Mouse (Mus musculus) gastrocnemius, postnatal 25 days (tissue): ENCODE measurements around the gene Adss. TPM values are rescaled to one million over a fixed set of nuclear protein-coding genes. Genes with fewer than 3 reads are reported as not detected.
"Not testable (repeated sequence)": the region's sequence is repeated elsewhere in the genome, so short reads cannot be mapped to it uniquely, and the experiment has no call there.

ENCODE experiments used
- DNase-seq: peaks from one replicate; pipeline ENCODE4 v3.0.0; 2022
- long read RNA-seq, 2 experiments: library from polyadenylated mRNA; stranded (forward); transcript quantifications; one replicate each; pipeline ENCODE4 v2.0.0; 2021
- total RNA-seq, 2 experiments: library from RNA; stranded (reverse); gene quantifications; 1 replicate in 1 of 2; 2 replicates in 1 of 2; pipeline ENCODE4 v1.2.3; 2021

Adss gene
- 1 to 10 TPM; 8.4 to 8.8 TPM for total RNA-seq
- long read RNA-seq, experiment 1, partial matches to known transcripts = 0 of 2 reads
- long read RNA-seq, experiment 1, other reads (novel, unspliced or antisense) = 2 of 2 reads
- long read RNA-seq, experiment 2, transcript Adss-201 (13 exons, 2,771 nt) = major isoform, 11 of 17 reads
- long read RNA-seq, experiment 2, partial matches to known transcripts = 0 of 17 reads
- long read RNA-seq, experiment 2, other reads (novel, unspliced or antisense) = 6 of 17 reads

DNA sequence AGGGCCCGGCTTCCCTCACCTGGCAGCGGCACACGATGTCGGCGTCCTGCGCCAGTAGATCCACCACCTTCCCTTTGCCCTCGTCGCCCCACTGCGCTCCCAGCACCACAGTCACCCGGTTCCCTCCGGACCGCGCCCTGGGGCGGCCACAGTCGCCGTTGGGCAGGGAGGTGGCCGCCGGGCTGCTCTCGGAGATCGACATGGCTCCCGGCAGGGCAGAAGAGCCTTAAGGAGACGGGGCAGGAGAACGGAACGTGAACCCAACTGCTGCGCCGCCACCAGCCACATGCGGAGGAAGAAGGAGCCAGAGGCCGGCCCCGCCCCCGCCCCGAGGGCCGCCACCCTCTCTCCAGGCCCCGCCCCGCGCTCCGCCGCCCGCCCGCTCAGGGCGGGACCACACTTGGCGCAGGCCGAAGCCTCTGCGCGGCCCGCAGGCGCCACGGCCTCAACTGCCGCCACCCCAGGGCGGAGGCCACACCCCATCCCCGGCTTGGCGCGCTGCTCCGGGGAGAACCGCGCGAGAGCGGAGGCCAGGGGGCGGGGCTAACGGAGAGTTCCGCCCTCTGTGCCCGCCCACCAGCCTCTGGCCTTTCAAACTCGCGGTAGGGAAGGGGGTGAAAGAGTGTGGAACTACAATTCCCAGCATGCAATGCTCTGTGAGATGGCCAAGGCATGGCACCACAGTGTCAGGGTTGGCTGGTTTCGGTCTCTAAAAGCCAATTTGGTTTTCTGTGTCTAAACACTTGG lies at the start of gene Adss:
Gene Adss, minus strand, starts transcription at position 319 of the 747 bp plus-strand sequence.
- peak; percentile 100 for DNase-seq

DNA sequence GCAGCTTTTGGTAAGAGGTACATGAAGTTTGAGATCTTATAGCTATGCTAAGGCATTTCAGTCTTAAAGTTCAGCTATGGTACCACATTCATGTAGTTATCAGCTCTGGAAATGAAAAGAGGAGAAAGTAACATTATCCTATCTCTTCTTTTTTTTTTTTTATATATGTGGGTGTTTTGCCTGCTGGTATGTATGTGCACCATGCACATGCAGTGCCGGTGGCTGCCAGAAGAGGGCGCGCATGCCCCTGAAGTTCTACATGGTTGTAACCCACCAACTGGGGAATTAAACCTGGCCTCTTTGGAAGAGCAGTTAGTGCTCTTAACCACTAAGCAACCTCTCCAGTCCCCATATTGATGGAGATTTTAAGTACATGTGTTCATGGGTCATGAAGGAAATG lies 49.5 kb upstream of the Adss start:
- DNase-seq = not testable (repeated sequence)

DNA sequence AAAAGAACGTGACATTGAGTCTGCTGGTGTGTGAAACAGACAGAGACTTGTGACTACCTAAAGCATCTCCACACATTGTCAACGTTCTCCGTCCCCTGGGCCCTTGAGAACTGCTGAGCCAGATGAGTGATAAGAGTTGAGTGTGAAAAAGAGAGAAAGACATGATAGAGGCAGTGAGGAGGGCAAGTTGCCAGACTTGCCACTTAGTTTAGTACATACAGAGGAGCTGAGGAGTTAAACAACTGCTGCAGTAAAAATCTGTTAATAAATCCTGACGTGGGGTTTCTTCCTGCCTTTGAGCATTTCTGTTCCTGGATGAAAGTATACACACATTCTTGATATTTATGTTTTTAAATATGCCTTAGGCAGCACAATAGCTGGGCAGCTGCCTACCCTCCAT lies 31.5 kb upstream of the Adss start:
- DNase-seq = not testable (repeated sequence)

DNA sequence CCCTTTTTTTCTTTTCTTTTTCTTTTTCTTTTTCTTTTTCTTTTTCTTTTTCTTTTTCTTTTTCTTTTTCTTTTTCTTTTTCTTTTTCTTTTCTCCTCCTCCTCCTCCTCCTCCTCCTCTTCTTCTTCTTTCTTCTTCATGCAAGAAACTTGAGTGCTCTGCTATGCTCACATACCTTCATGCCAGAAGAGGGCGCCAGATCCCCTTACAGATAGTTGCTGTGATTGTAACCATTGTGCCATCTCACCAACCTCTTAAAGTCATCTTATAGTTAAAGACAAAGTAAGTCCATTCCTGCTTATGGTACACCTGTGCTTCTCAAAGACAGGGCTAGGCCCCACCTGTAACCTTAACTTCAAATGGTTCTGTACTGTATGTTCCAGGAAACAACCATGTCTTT lies 10.5 kb upstream of the Adss start:
- not testable (repeated sequence) for DNase-seq

DNA sequence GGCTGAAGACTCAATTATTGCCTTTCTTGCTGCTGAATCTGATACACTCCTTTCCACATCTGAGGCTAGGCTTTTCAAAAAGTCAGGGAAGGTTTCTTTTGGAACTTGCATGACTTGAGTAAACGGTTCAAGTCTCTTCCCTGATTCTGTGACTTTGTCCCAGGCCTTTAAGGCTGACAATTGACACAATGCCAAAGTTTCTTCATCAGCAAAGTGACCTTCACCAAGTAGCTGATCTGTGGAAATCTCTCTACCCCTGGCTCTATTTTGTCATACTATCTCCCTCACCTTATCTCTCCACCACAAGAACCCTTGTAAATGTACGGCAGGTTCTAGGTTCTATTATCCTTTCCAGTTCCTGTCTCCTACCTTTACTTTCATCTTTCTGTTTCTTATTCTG lies 7.2 kb upstream of the Adss start:
- DNase-seq = no peak

DNA sequence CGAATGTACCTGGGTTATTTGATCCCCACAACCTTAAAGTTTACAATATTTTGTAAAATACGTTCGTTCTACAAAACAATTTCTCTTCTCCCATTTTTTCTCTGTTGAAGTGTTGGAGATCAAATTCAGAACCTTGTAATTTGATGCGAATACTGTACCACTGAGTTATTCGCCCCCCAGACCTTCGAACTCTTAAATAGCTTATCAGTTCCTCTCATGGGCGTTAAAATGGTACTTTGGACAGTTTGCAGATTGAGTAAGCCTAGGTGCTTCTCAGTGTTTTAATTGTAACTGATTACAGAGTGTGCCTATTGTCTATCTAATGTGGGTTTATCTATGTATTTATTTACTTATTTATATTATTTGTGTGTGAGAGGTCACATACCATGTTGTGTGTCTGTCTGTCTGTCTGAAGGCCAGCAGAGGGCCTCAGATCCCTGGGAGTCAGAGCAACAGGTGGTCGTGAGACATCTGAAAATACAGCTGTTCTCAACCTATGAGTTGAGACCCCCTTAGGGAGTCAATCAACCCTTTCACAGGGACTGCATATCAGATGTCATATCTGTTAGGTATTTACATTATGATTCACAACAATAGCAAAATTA lies 942 bp upstream of the Adss start:
- DNase-seq = no peak

DNA sequence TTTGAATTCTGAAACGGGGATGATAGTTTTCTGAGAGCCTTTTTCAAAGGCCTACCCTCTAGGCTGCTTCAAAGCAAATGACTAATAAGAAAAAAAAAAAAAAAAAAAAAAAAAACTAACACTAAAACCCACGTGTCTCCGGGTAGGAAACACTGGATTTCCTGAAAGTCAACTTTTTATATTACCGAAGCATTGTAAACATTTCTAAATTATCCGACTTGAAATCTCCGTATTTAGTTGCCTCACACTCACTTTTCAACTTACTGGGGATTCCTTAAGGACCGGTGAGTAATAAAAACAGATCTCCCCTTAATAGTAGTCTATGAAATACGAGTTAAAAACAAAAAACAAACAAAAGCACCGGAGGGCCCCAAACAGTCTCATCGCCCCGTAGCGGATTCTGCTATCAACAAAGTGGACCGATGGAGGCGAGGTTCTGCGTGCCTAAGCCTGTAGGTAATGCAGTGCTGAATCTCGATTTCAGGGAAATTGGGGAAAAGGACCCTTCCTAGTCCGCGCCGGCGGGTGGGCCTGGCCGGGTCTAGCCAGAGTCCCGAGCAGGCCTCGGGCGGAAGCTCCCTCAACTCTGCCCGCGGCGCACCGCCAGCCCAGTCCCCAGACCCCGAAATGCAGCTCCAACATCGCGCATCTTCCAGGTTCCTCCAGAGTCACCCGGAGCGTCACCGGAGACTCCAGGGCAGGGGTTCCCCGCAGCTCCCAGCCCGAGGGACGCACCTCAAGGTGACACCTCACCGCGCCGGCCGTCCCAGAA lies 704 bp downstream of the Adss start:
- no peak for DNase-seq

DNA sequence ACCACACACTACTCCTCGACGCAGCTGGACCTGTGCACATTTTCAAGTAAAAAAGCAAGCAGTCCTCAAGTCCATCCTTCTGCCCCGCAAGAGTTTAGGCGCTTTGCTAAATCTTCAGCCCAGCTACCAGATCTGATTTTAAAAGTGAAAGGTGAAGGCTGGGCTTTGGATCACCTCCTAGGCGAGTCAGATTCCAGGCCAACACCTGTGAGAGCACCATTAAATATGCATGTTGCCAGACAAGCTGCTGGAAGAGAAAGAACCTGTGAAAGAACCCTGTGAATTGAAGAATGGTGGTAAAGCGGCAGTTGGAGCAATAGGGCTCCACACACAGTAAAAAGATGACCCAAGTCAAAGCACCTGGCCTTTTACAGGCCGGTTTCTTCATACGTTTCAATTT lies 1.4 kb downstream of the Adss start:
- DNase-seq = no peak

DNA sequence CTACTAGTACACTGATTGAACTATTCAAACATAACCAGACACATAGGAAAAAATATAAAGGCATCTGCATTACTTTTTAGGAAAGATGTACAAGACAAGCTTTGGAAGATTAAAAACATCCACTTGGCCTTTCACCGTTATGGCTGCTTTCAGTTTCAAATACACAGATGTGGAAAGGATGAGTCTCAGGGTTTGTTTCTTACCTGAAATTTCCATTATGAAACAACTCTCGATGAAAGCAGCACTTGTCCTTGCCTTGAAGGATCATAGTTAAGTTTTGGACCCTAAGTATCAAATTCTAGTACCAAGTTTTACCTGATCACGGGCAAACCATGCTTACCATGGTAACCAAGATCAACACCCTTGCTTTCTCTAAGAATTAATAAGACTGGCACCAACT lies 3.5 kb downstream of the Adss start:
- no peak for DNase-seq

DNA sequence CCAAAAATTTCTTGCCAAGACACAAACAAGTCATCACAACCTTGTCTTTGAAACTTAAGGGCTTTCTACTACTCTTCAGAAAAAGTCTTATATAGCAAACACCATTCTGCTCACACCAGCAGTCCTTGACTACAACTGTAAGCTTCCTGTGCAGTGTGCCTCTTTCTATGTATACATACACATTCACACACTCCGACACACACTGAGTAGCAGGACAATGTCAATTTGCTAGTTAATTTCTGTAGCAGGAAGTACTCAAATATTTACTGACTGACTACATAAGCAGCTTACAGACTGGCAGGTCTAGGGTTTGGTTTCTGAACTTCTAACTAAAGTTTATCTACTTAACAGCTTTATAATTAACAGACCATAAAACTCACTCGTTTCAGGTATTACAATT lies 18.9 kb downstream of the Adss start:
- no peak for DNase-seq

DNA sequence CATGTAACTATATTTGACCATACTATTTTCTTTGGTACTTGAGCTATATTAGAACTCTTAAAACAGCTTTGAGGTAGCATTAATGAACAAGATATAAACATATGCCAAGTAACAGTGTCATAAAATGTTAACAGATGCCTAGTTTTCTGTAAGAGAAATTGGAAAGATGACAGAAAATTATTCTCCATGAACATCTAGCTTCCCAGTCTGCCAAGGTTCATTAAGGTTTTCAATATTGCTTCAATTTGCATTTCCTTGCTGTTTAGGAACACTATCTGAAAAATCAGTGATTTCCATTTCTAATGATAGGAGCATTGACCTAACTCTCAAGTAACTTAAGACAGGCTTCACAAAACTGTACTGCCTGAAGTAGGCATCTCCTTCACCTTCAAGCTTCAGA lies 27.4 kb downstream of the Adss start:
- no peak for DNase-seq

DNA sequence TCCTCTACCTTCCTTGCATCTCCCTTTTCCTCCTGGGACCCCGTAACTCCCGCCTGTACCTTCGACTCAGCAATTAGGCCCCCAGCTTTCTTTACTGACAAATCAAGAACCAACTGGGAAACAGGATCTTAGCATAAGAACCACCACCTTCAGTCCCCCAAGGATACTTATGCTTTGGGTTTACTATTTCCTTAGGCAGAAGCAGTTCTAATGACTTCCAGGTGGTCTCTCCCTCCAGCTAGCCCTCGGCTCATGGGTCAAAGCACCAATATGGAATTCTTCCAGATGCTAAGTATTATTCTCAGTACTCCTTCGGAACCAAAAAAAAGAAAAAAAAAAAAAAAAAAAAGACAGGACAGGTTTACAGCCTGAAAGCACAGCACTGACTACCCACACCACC lies 39.1 kb downstream of the Adss start:
- DNase-seq = no peak

DNA sequence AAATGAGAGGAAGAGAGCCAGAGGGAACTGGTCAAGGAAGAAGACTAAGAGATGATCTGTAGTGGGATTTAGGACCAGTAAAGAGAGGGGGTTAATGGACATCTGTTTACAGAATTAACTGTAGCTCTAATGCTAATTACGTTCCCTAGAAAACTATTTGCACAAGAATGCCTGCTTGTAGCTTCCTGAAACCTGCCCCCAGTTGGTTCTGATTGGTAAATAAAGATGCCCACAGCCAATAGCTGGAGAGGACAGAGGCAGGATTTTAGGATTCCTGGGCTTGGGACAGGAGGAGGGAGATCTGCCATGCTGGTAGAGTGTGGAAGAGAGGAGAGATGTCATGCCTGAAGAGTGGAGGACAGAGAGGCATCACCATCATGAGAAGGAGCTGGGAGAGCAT lies 42.8 kb downstream of the Adss start:
- DNase-seq = no peak

DNA sequence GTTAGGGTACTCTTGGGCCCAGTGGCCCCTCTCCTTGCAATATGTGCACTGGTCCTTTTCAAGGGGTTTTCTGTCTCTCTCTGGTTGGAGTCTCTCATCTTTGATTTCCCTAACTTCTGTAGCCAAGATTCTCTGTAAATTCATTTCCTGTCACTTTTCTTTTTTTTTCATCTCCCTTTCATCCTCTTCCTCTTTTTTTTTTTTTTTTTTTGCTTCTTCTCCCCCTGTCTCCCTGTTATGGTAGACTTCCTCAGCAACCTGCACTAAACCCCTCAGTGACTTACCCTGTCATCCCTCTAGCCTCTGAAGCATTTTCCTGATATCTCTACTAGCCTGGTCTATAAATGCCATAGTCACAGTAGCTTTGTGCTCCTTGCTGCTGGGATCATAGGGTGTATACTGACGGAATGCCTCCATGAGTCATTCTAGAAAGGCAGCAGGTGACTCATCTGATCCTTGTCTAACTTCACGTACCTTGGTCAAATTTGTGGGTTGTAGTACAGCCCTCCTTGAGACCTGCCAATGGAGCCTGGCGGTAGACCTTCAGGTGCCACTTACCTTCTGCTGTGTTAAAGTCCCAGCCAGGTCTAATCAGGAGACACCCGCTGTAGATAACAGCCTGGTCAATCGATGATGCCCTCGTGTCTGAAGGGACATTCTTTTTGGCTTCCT lies 48.3 kb downstream of the Adss start:
- no peak for DNase-seq

DNA sequence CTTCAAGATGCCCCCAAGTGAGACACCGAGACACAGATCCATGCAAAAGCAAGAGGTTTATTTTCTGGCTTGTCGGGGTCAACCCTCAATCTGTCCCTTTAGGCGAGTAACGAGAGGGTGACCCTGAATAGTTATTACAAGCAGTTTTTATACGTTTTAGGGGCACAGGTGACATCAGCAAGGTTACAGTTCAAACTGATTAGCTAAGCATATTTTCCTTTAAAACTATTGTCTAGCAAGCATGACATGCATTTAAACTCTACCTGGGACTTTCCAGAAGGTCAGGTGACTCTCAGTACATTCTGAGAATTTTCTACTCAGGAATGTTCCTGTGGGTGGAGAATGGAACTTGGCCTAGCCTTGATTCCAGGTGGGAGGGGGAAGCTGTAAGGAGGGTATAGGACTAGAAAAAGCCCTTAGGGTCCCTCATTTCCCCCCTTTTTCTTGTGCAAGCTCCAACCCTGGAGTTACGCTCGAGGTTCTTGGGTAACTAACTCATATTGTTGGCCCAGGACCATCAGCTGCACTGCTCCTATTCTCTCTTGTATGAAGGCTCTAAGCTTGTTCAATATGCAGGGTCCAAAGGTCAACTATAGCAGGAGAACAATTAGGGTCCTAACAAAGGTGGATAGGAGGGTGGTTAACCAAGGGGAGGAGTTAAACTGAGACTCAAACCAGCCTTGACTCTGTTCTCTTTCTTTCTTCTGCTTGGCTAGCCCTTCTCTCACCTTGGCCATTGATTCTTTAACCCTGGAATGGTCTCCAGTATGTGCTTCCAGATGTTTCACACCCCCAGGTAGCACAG lies 51.6 kb downstream of the Adss start:
- DNase-seq = no peak

DNA sequence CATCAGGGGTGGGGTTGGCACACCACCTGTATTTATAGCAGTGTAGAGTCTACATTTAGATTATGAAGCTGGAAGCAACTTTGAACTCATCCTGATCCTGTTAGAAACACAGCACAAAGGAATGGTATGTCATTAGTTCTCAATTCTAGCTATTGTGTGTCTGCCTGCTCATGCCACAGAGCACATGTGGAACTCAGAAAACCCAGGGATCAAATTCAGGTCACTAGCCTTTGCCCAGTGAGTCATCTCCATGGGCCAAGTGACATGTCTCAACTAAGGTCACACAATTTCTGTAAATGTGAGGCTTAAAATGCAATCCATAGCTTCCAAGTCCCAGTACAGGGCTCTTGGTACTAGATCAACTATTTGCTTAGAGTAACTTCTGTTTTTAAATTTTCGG lies 54.2 kb downstream of the Adss start:
- DNase-seq = no peak

DNA sequence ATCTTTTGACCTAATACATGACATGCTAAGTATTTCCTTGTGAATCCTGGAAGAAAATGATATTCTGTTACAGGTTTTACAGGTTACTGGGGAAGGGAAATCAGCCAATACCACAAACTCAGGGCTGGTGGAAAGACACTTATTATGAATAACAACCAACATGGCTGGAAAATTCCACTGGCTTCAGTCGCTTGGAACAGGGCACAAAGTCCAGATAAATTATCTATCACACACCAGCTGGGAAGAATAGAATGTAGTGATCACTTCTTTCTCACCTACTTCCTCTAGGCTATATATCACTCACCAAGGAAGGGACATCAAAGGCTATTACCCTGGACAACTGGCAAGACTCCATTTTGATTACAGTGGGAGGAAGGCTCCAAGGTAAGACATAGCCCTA lies 55.6 kb downstream of the Adss start:
- no peak for DNase-seq

DNA sequence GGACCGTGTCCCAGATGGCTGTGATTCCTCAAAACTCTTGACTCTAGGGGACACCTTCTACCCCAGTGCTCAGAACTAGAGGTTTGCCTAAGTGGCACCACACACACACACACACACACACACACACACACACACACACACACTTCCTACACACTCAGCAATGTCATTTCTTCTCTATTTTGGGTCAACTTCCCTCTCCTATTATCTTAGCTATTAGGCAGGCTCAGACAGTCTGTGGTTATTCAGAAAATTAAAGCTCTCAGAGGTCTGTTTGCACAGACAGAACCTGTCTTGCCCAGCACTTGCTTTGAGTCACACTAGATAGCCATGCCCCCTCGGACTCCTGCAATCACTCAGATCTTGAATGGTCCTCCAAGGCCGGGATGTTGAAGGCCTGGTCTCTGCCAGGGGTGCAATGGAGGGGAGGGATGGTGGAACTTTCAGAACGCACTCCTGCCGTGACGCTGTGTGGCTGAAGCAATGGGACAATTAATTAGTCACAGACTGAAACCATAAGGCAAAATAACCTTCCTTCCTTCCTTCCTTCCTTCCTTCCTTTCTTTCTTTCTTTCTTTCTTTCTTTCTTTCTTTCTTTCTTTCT lies 58.7 kb downstream of the Adss start:
- no peak for DNase-seq

DNA sequence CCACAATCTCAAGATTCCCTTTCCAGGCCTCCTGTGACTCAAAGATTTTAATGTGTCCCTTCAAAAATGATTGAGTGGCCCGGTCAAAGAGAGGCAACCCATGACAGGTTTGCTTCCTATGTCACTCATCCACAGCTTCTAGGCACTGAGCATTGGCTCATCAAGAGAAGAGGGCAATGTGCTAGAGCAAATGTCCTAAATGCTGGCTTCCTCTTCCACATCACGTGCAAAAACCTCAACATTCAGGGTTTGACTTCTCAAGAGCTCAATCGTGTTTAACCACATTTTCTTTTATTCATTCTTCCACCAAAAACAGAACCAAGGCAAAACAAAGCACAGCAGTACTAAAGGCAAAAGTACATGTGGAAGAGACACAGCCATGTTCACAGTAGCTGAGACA lies 64.3 kb downstream of the Adss start:
- DNase-seq = no peak

DNA sequence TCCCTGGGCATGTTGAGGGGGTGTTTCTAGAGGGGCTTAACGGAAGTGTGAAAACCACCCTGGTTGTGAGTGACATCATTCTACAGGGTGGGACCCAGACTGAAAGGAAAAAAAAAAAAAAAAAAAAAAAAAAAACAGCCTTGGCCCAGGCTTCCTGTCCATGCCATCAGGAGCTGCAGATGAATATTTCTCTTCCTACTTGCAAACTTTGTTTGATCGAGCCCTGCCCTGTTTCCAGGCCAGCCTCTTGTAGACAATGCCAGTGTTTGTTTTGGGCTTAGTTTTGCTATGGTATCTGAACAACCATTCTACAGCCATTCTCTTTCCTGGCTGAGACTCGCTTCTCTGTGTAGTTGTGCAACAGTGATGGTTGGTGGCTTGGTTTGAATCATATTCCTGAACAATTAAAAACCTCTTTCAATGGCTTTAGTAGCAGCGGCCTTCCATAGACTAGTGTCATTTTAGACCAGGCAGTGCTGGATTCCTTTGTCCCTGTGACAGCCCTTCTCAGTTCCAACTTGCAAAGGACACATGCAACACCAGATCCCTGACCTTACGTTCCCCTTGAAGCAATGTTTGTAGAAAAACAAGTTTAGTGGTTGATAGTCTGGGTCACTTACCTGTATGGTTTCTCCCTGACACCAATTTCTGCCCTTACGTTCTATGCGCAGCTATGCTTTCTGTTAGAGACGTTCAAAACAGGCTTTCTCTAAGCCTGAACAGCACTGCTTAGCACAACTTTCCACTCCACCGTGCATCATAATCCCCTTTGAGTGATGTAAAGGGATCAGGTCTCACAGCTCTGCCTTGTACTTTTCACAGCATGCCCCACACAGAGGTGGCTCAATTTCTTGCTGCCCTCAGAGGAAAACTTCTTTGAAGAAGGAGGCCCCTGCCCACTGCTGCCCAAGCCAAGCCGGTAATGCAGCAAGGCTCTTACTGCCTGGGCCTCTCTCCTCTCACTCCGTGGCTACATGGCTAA lies 67.0 kb downstream of the Adss start, which contains the start of gene 1700016C15Rik:
Gene 1700016C15Rik, plus strand, starts transcription at position 772 of the 982 bp plus-strand sequence.
- no peak for DNase-seq
